Mouse (Mus musculus): ENCODE results near the gene Vav3. TPM values are rescaled to one million over a fixed set of nuclear protein-coding genes. Genes with fewer than 3 reads are reported as not detected.

The Vav3 gene
- polyA plus RNA-seq, 1 experiment = 3.5 TPM

GRCm38 (mm10) chr3:109540009-109540408 is 199.6 kb downstream of the Vav3 start:
- Histone ChIP-seq H3K4me1 (ENCODE audit: control insufficient read depth, insufficient read depth, insufficient read length, low read length) (no peaks in the 10 kb centered on the region), H3K4me3 (ENCODE audit: insufficient read depth, low read depth, low read length) (no peak overlapping the region), H3K27ac (replicated peaks; ENCODE audit: low read depth, low read length) (no peak overlapping the region)

GRCm38 (mm10) chr3:109544476-109545221 is 204.2 kb downstream of the Vav3 start:
- Histone ChIP-seq H3K4me3 (ENCODE audit: insufficient read depth, low read depth, low read length) (no peak overlapping the region), H3K27ac (replicated peaks; ENCODE audit: low read depth, low read length) (no peak overlapping the region), H3K4me1 (ENCODE audit: control insufficient read depth, insufficient read depth, insufficient read length, low read length) (no peaks in the 10 kb centered on the region)

- Histone ChIP-seq H3K27ac (replicated peaks; ENCODE audit: low read depth, low read length) (no peak overlapping the region), H3K4me3 (ENCODE audit: insufficient read depth, low read depth, low read length) (no peak overlapping the region), H3K4me1 (ENCODE audit: control insufficient read depth, insufficient read depth, insufficient read length, low read length) (no peaks in the 10 kb centered on the region)
These were observed 216.9 kb downstream of the Vav3 start for GRCm38 (mm10) chr3:109557329-109557728.

GRCm38 (mm10) chr3:109561295-109561694 is 220.8 kb downstream of the Vav3 start:
- no peaks in the 10 kb centered on the region for H3K4me1 ChIP-seq (ENCODE audit: control insufficient read depth, insufficient read depth, insufficient read length, low read length)
- no peak overlapping the region for H3K27ac ChIP-seq (replicated peaks; ENCODE audit: low read depth, low read length)
- no peak overlapping the region for H3K4me3 ChIP-seq (ENCODE audit: insufficient read depth, low read depth, low read length)

- no peaks in the 10 kb centered on the region for H3K4me1 ChIP-seq (ENCODE audit: control insufficient read depth, insufficient read depth, insufficient read length, low read length)
- no peak overlapping the region for H3K4me3 ChIP-seq (ENCODE audit: insufficient read depth, low read depth, low read length)
- H3K27ac ChIP-seq (replicated peaks; ENCODE audit: low read depth, low read length) = no peak overlapping the region
These were observed 221.3 kb downstream of the Vav3 start for GRCm38 (mm10) chr3:109561776-109562175.

GRCm38 (mm10) chr3:109562268-109562667 is 221.8 kb downstream of the Vav3 start:
- Histone ChIP-seq H3K4me3 (ENCODE audit: insufficient read depth, low read depth, low read length) (no peak overlapping the region), H3K4me1 (ENCODE audit: control insufficient read depth, insufficient read depth, insufficient read length, low read length) (no peaks in the 10 kb centered on the region), H3K27ac (replicated peaks; ENCODE audit: low read depth, low read length) (no peak overlapping the region)

GRCm38 (mm10) chr3:109564443-109564842 is 224.0 kb downstream of the Vav3 start:
- no peak overlapping the region for H3K4me3 ChIP-seq (ENCODE audit: insufficient read depth, low read depth, low read length)
- H3K27ac ChIP-seq (replicated peaks; ENCODE audit: low read depth, low read length) = no peak overlapping the region
- no peaks in the 10 kb centered on the region for H3K4me1 ChIP-seq (ENCODE audit: control insufficient read depth, insufficient read depth, insufficient read length, low read length)

GRCm38 (mm10) chr3:109568542-109569265 is 228.3 kb downstream of the Vav3 start:
- Histone ChIP-seq H3K27ac (replicated peaks; ENCODE audit: low read depth, low read length) (no peak overlapping the region), H3K4me1 (ENCODE audit: control insufficient read depth, insufficient read depth, insufficient read length, low read length) (no peaks in the 10 kb centered on the region)

GRCm38 (mm10) chr3:109571483-109571882 is 231.0 kb downstream of the Vav3 start:
- Histone ChIP-seq H3K27ac (replicated peaks; ENCODE audit: low read depth, low read length) (no peak overlapping the region), H3K4me3 (ENCODE audit: insufficient read depth, low read depth, low read length) (no peak overlapping the region), H3K4me1 (ENCODE audit: control insufficient read depth, insufficient read depth, insufficient read length, low read length) (no peaks in the 10 kb centered on the region)

More at GRCm38 (mm10) chr3:109568542-109569265, 228.3 kb downstream of the Vav3 start:
- no peak overlapping the region for H3K4me3 ChIP-seq (ENCODE audit: insufficient read depth, low read depth, low read length)

GRCm38 (mm10) chr3:109572871-109573270 is 232.4 kb downstream of the Vav3 start:
- Histone ChIP-seq H3K4me1 (ENCODE audit: control insufficient read depth, insufficient read depth, insufficient read length, low read length) (no peaks in the 10 kb centered on the region), H3K4me3 (ENCODE audit: insufficient read depth, low read depth, low read length) (no peak overlapping the region), H3K27ac (replicated peaks; ENCODE audit: low read depth, low read length) (no peak overlapping the region)

- Histone ChIP-seq H3K4me3 (ENCODE audit: insufficient read depth, low read depth, low read length) (no peak overlapping the region), H3K27ac (replicated peaks; ENCODE audit: low read depth, low read length) (no peak overlapping the region), H3K4me1 (ENCODE audit: control insufficient read depth, insufficient read depth, insufficient read length, low read length) (no peaks in the 10 kb centered on the region)
These were observed 233.2 kb downstream of the Vav3 start for GRCm38 (mm10) chr3:109573549-109574146.

- Histone ChIP-seq H3K27ac (replicated peaks; ENCODE audit: low read depth, low read length) (no peak overlapping the region), H3K4me1 (ENCODE audit: control insufficient read depth, insufficient read depth, insufficient read length, low read length) (no peaks in the 10 kb centered on the region), H3K4me3 (ENCODE audit: insufficient read depth, low read depth, low read length) (no peak overlapping the region)
These were observed 233.7 kb downstream of the Vav3 start for GRCm38 (mm10) chr3:109574161-109574560.

GRCm38 (mm10) chr3:109578347-109578746 is 237.9 kb downstream of the Vav3 start:
- Histone ChIP-seq H3K4me3 (ENCODE audit: insufficient read depth, low read depth, low read length) (no peak overlapping the region), H3K27ac (replicated peaks; ENCODE audit: low read depth, low read length) (no peak overlapping the region), H3K4me1 (ENCODE audit: control insufficient read depth, insufficient read depth, insufficient read length, low read length) (no peaks in the 10 kb centered on the region)

- no peak overlapping the region for H3K4me3 ChIP-seq (ENCODE audit: insufficient read depth, low read depth, low read length)
- H3K27ac ChIP-seq (replicated peaks; ENCODE audit: low read depth, low read length) = no peak overlapping the region
- no peaks in the 10 kb centered on the region for H3K4me1 ChIP-seq (ENCODE audit: control insufficient read depth, insufficient read depth, insufficient read length, low read length)
These were observed 238.5 kb downstream of the Vav3 start for GRCm38 (mm10) chr3:109578983-109579382.

GRCm38 (mm10) chr3:109585946-109586345 is 245.5 kb downstream of the Vav3 start:
- H3K4me1 ChIP-seq (ENCODE audit: control insufficient read depth, insufficient read depth, insufficient read length, low read length) = no peaks in the 10 kb centered on the region
- no peak overlapping the region for H3K27ac ChIP-seq (replicated peaks; ENCODE audit: low read depth, low read length)
- no peak overlapping the region for H3K4me3 ChIP-seq (ENCODE audit: insufficient read depth, low read depth, low read length)
